Mouse (Mus musculus) naive thymus-derived CD4-positive, alpha-beta T cell, adult 2 months (primary cell): ENCODE measurements around the gene Clip3.

Experiments used
- DNase-seq: peaks from one replicate; pipeline ENCODE4 v3.0.0-alpha.2; 2011; ENCODE audit warnings: low read depth

The Clip3 gene

DNA sequence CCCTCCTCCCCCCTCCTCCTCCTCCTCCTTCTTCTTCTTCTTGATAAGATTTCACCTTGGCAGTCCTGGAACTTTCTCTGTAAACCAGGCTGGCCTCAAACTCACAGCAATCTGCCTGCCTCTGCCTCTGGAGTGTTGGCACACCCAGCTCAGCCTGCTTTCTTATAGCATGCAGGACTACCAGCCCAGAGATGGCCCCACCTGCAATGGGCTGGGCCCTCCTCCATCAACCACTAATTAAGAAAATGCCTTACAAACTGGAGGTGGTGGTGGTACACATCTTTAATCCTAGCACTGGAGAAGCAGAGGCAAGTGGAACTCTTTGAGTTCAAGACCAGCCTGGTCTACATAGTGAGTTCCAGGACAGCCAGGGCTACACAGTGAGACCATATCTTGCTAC, 34.9 kb downstream of the Clip3 start:
- DNase-seq, result no peak

DNA sequence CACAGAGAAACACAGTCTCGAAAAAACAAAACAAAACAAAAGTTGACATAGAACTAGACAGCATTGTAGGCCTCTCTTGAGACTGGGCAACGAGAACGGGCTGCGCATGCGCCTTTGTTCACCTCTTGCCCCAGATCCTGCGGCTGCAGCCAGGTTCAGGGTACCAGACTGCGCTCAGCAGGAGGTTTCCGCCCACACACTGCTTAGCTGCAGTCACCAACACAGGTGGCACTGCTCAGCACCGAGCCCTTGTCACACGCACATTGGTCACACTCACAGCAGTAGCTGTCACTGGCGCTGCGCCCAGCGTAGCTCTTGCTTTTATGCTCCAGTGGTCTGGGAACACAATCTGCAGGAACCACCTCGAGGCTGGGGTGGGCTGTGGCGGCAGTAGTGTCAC, 35.6 kb downstream of the Clip3 start:
- DNase-seq, result peak; percentile 34

DNA sequence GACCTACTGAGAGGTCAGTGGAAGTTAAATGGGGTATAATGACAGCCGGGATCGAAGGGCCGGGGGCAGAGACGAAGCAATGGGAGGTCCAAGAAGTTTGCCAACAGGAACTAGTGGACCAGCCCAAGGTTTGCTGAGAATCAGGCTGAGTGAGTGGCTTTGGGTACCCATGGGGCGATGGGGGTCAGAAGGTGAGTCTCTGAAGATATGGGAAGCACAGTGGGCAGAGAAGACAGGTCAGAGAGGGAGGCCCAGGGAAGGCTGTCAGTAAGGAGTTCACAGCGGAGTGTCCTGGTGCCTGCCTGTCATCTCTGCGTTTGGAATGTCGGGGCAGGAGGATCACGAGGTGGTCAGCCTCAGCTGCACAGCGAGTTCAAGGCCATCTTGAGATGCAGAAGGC, 36.9 kb downstream of the Clip3 start:
- DNase-seq, result no peak

DNA sequence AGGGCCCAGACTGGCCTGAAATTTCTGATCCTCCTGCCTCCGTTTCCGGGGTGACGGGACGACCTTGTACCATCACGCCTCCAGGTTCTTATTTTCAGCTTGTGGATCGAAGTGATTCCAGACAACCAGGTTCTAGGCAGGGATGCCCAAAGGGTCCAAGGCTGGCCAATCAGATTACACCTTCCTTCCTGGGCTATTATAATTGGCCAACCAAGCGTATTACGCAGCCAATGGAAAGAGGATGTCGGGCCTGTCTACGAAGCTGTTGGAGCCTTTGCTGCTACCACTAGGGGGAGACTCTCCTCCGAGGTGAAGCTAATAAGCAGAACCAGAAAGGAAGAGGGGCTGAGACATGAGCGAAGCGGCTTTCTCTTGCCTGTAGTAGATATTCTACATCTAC, 40.4 kb downstream of the Clip3 start:
- DNase-seq, result peak; percentile 94

DNA sequence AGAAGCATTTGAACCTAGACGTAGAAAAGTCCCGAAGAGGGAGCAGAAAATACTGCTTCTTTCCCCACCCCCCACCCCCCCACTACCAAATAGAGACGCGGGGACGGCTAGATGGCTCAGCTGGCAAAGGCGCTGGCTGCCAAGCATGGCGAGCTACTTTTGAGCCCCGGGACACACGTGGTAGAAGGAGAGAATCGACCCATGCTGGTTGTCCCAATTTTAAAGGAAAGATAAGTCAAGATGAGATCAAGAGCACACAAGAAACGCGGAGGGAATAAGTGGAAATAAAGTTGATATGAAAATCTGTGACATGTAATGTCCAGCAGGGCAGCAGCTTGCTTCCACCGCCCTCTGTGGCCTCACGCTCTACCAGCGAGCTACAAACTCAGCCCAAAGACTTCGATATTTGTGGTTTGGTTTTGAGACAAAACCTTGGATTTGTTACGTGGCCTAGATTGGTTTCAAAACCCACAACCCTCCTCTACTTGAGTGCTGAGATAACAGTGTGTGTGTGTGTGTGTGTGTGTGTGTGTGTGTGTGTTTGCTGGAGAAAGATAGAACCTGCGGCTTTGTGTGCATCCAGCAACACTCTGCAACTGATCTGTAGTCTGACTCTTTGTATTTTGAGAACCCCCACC, 41.2 kb downstream of the Clip3 start:
- DNase-seq, result peak; percentile 69

DNA sequence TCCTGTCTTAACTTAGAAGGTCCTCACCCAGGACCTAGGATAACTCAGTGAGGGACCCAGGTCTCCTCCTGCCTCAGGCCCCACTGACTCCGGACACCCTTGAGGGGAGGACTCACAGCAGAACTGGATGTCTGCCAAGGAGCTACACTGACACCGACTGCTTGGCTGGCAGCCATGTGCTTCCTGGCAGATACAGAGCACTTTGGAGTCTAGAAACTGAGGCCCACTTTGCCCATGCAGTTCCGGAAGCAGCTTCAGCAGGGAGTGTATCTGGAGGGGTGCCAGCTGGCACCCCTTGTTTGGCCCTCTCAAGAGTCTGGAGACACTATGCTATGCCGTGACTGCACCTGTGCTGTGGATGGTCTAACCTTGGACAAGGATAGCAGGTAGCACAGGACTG, 41.9 kb downstream of the Clip3 start:
- peak; percentile 68 for DNase-seq

DNA sequence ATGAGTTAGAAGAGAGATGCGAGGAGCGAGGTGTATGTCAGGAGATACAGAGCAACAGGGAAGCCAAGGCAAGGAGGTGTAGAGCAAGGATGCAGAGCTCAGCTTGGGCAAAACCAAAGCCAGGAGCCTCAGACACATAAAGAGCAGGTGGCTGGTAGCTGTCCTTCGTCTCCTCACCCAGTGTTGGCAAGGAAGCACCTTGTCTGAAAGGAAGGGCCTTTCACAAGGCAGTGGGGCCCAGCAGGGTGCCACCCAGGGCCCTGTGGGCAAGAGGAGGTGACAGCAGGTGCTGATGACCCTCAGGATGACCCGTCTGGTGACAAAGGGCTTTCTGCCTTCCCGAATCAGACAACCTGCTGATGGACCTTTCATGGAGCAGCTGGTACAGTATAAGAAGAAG, 43.0 kb downstream of the Clip3 start:
- no peak for DNase-seq

DNA sequence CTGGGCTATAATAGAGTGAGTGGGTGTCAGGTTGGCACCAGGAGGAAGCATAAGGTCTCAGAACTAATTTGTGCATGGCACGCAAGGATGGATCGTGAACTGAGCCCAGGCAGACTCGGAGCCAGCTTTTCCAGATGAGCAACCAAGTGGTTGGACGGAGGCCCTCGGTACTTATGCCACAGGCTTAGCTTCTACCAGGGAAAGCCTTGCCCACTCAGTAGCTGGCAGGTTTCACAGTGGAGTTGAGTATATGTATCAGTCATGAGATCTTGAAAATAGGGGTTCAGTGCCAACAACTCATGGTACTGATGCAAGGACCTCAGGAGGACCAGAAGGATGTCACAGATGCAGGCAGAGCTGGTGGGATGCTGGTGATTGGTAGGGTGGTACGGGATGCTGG, 44.2 kb downstream of the Clip3 start:
- DNase-seq, result no peak

DNA sequence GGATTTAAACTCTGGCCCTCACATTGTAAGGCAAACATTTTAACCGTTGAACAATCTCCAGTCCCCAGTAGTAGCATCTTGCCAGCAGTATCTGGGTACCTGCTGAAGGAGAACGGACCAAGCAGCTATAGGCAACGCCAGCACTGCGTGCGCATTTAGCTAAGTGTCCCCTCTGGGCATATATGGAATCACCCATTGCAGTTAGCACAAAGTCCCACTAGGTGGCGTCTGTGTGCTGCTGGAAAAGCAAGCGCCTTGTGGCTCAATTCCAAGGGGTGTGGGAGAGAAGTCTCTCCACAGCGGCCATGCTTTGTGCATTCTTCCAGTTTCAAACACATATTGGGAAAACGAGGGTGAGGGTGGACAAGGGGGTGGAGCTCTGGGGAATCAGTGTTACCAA, 44.9 kb downstream of the Clip3 start:
- DNase-seq, result peak; percentile 85

DNA sequence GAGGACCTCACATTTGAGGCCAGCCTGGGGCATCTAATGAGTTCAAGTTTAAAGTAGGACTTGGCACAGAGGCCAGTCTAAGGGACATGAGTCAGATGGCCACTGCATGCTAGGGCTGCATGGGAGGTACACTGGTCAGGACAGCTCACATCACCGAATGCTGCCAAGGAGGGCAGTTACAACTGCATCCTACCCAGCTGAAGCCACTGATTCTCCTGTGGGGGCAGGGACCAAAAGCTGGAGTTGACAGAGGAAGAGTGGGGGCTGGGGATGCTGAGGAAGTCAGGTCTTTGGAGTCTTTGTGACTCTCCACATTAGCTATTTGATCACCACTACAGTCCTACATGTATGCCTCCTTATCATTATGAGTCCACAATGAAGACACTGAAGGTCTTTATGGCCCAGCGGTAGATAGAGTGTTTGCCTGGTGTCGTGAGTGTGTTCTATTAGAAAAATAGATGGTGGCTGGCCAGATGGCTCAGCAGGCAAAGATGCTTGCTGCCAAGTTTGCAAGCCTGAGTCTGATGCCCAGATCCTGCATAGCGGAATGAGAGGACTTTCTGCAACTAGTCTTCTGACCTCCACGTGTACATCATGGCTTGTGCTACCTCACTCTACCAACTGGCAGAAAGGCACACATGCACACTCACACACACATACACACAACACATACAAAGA, 48.0 kb downstream of the Clip3 start:
- no peak for DNase-seq

DNA sequence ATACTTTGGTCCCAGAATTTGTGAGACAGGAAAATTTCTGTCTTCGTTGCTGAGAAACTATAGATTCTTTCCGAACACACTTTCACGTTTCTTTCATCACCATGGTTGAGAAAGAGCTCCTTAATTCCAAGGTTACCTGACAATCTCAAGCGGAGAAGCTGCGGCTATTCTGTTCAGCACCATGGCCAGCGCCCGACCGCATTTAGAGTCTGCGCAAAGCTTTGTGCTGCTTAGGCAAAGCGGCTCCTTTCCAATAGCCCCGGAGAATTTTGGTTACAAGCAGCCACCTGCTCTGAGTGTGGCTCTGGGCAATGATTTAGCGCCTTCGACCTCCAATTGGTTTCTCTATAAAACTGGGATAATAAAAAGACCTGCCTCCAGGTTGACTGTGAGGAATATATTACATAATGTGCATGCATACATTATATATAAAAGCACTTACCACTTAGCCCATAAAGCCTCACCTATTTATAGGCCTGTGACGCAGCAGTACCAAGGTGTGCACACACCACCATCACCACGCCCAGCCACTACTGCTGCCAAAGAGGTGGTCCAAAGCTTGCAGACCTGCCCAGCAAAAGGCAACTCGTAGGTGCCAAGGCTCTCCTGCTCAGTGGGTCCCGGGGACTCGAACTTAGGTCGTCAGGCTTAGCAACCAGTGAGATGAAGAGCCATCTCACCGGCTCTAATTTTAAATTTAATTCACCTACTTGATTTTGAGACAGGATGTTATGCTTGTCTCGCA, 55.3 kb downstream of the Clip3 start:
- DNase-seq, result peak; percentile 82

DNA sequence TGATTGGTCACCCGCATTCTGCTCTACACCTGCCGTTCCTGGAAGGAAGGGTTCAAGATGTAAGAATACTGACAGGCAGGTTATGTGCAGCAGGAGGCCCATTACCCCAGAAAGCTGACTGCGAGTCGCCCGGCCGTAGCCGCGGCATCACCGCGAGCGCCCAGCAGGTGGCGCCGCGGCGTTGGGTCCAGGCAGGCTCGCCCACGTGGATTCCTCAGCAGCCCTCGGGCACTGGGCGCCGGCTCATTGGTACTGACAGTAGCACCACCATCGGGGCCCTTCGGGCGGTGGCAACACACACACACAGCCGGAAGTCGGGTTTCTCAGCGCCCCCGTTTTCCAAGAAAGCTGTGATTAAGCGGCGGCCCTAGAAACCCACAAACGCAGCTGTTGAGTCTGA, 56.3 kb downstream of the Clip3 start:
- peak; percentile 81 for DNase-seq

DNA sequence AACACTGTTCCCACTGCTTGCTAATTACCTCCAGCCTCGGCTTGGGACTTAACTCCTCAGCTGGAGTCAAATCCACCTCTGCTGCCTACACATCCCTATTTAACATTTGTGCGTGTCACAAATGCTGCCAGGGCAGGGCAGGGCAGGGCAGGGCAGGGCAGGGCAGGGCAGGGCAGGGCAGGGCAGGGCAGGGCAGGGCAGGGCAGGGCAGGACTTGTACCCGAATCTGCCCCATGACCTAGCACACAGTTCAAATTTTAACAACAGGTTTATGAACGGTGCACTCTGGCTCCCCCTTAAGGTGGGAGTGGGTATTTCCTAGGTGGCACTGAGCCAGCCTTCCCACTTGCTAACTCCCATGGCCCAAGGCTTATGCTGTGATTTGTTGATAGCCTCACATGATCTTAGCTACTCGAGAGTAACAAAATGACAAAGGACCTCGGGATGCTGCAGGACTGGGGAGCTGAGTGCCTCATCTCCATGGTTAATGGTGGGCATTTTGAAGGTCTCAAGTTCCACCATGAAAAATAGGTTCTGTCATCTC, 61.8 kb downstream of the Clip3 start:
- DNase-seq, result peak; percentile 86

DNA sequence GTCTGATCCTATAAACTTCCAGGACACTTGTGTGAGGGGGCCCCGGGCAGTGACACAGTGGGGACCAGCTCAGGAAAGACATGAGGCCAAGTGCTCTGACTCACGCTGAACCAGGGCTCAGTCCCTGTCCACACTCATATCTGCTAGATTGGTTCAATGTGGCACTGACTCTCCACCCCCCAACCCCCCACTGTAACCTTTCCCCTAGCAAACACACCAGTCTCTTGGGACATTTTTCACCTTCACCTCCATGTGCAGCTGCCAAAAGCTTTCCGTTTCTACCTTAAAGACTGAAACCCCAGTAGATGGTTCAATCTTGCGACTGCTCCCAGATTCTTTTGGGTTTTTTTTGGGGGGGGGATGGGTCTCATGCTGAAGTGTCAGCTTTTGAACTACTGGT, 62.5 kb downstream of the Clip3 start:
- DNase-seq, result no peak
